Mouse (Mus musculus): Measurements from ENCODE around the gene Syne3.

DNA sequence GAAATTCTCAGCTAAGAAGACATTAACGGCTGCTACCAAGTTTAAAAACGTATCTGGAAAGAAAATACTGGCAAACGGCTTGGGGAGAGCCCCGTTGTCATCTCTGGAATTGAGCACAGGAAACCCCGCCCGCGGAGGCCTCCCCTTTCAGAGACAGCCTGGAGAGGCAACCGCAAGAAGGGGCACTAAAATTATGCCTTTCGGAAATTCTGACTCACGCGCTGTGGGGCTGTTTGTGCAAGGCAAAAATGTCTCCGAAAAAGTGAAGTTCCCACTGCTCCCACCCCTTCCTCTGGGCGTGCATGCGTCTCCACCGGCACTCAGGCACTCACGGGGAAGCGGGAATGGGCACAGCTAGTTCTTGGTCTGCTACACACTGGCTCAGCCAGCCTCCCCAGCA, 3.5 kb upstream of the Syne3 start:
- no peak for TF ChIP-seq POLR2A (IDR thresholded peaks at IDR 0.05; ENCODE audit: control insufficient read depth, low read depth, low read length)
- TF ChIP-seq CTCF (IDR thresholded peaks at IDR 0.05; ENCODE audit: control insufficient read depth, insufficient read depth, insufficient replicate concordance, low read depth, low read length), result no peak
